Mouse (Mus musculus): ENCODE data around the gene Dscaml1.

DNA sequence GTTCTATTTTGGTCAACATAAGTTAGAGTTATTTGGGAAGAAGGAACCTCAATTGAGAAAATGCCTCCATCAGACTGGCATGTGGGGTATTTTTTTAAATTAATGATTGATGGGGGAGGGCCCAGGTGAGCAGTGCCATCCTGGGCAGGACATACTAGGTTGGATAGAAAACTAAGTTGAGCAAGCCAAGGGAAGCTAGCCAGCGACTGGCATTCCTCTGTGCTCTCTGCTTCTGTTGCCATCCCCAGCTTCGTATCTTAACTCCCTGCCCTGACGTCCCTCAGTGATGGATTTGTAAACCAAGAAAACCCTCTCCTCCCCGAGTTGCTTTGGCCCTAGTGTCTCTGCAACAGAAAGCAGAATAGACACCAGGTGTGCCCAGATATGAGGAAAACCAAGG, 12.6 kb downstream of the Dscaml1 start:
- TF ChIP-seq CTCF (IDR thresholded peaks at IDR 0.05; ENCODE audit: low read depth) = no peak
- no peak for TF ChIP-seq EP300 (IDR thresholded peaks at IDR 0.05; ENCODE audit: low read depth)
